Mouse (Mus musculus): ENCODE results near the gene Sf1. TPM values are rescaled to one million over a fixed set of nuclear protein-coding genes. Genes with fewer than 3 reads are reported as not detected.

Sf1 gene
- polyA plus RNA-seq, 1 experiment: 220 TPM

- peak; percentile 95 for DNase-seq (ENCODE audit: low read depth)
These were observed 52.8 kb downstream of the Sf1 start for GRCm38 (mm10) chr19:6416124-6416770.

DNA sequence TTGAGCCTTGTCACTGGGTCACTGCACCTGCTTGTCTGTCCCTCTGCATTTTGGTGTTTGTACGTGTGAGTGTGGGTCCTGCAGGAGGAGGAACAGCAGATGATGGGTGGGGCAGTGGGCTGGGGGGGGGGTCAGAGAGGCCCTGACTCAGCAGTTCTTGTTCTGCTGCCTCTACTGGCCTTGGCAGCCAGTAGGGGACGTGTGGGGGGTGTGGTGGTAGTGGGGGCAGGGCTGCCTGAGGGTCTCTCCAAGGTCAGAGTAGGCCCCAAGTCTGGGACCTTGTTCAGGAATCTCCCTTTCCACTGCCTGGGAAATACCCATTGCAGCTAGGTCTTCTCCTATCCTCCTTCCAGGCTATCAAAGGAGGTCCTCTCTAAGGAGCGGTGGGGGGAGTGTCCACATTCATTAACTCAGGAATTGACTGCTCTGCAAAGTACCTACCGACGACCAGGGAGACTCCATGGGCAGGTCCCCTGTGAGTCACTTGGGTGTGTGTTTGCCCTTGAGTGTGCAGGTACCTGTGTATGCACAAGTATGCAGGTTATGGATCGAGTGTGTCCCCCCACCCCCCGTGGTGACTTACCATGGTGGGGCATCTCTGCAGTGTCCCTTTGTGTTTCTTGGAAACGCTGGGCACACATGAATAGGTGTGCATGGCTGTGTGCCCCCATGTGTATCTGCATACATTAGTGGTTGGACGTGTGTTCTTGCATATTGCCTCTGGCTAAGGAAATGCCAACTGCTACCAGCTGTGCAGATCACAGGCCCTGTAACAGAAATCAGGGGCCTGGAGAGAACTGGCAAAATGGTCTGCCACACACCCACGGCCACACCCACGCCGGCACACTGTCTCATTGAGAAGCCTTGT, 53.6 kb downstream of the Sf1 start:
- no peak for DNase-seq (ENCODE audit: low read depth)
- TF ChIP-seq CTCF (IDR thresholded peaks at IDR 0.05; ENCODE audit: borderline replicate concordance, extremely low read depth, insufficient read depth, insufficient read length): no peak
- TF ChIP-seq POLR2A (IDR thresholded peaks at IDR 0.05; ENCODE audit: borderline replicate concordance, extremely low read depth, insufficient read depth, insufficient read length, poor library complexity, severe bottlenecking): no peak

More at GRCm38 (mm10) chr19:6416124-6416770, 52.8 kb downstream of the Sf1 start:
- no peak for TF ChIP-seq POLR2A (IDR thresholded peaks at IDR 0.05; ENCODE audit: borderline replicate concordance, extremely low read depth, insufficient read depth, insufficient read length, poor library complexity, severe bottlenecking)
- TF ChIP-seq CTCF (IDR thresholded peaks at IDR 0.05; ENCODE audit: borderline replicate concordance, extremely low read depth, insufficient read depth, insufficient read length): no peak

DNA sequence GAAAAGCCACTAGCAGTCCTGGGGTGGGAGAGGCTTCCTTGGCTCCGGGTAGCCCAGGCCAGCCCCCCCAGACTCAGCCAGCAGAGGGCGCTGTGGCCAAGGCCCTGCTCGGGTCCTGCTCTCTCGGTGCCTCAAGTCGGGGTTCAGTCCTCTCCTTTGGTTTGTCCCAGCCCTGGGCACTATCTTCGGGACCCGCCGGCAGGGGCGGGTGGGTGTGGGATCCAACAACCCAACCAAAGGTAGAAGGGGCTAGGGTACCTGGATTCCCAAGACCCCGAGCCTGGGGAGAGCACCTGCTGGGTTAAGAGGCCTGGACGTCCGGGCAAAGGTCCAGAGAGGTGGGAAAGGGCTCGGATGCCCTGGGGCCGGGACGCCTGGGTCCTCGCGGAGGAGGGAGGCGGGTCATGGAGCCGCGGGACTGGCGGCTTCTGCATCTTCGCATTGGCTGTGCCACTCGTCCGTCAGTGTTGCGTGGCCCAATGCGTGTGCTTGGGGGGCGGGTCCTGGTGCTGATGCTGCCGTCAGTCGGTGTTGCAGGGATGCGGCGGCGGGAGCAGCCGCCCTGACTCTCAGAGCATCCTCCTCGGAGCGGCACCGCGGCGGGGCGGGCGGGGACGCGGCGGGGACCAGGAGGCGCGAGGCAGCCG, 54.9 kb downstream of the Sf1 start, which contains the start of gene Nrxn2:
Nrxn2 (plus strand) TSS at position 499 of the 647 bp plus-strand sequence.
- TF ChIP-seq CTCF (IDR thresholded peaks at IDR 0.05; ENCODE audit: borderline replicate concordance, extremely low read depth, insufficient read depth, insufficient read length) (peak; percentile 94), POLR2A (IDR thresholded peaks at IDR 0.05; ENCODE audit: borderline replicate concordance, extremely low read depth, insufficient read depth, insufficient read length, poor library complexity, severe bottlenecking) (peak; percentile 95)
- DNase-seq (ENCODE audit: low read depth): peak; percentile 99

GRCm38 (mm10) chr19:6418984-6419692, 55.6 kb downstream of the Sf1 start:
- TF ChIP-seq CTCF (IDR thresholded peaks at IDR 0.05; ENCODE audit: borderline replicate concordance, extremely low read depth, insufficient read depth, insufficient read length) (no peak), POLR2A (IDR thresholded peaks at IDR 0.05; ENCODE audit: borderline replicate concordance, extremely low read depth, insufficient read depth, insufficient read length, poor library complexity, severe bottlenecking) (no peak)
- peak; percentile 44 for DNase-seq (ENCODE audit: low read depth)

GRCm38 (mm10) chr19:6419805-6420310, 56.4 kb downstream of the Sf1 start:
- TF ChIP-seq CTCF (IDR thresholded peaks at IDR 0.05; ENCODE audit: borderline replicate concordance, extremely low read depth, insufficient read depth, insufficient read length): no peak
- no peak for TF ChIP-seq POLR2A (IDR thresholded peaks at IDR 0.05; ENCODE audit: borderline replicate concordance, extremely low read depth, insufficient read depth, insufficient read length, poor library complexity, severe bottlenecking)
- DNase-seq (ENCODE audit: low read depth): no peak

DNA sequence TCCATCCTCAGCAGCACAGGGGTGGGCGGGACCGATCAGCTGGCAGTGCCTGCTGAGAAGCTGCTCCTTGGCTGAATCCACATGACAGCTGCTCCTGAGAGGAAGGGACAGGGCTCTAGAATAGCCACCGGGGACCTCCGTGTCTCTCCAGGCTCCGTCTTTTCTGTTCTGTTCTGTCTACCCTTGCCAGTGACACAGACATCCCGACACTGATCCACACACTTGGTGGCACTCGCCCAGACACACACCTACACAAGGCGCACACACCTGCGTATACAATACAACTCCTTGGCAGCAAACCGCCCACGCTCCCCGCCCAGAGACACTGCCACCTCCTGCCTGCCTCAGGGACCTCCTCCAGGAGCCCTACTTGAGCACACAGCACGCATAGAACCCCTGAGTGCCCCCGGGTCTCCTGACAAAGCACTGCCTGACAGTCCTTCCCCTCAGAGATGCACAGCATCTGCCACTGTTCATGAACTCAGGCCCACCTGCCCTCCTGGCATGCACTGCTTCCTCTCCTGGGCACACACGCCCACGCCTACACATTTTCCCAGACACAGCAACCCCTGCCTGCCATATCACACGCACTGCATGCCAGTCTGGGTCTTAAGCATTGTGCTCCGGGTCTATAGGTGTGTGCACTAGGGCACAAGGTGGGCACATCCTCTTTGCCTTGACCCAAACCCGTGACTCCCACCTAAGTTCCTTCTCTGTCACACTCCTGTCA, 57.2 kb downstream of the Sf1 start:
- no peak for DNase-seq (ENCODE audit: low read depth)
- TF ChIP-seq CTCF (IDR thresholded peaks at IDR 0.05; ENCODE audit: borderline replicate concordance, extremely low read depth, insufficient read depth, insufficient read length) (no peak), POLR2A (IDR thresholded peaks at IDR 0.05; ENCODE audit: borderline replicate concordance, extremely low read depth, insufficient read depth, insufficient read length, poor library complexity, severe bottlenecking) (no peak)

- DNase-seq (ENCODE audit: low read depth): no peak
- no peak for TF ChIP-seq CTCF (IDR thresholded peaks at IDR 0.05; ENCODE audit: borderline replicate concordance, extremely low read depth, insufficient read depth, insufficient read length)
- no peak for TF ChIP-seq POLR2A (IDR thresholded peaks at IDR 0.05; ENCODE audit: borderline replicate concordance, extremely low read depth, insufficient read depth, insufficient read length, poor library complexity, severe bottlenecking)
These were observed 57.7 kb downstream of the Sf1 start for GRCm38 (mm10) chr19:6421211-6421590.

DNA sequence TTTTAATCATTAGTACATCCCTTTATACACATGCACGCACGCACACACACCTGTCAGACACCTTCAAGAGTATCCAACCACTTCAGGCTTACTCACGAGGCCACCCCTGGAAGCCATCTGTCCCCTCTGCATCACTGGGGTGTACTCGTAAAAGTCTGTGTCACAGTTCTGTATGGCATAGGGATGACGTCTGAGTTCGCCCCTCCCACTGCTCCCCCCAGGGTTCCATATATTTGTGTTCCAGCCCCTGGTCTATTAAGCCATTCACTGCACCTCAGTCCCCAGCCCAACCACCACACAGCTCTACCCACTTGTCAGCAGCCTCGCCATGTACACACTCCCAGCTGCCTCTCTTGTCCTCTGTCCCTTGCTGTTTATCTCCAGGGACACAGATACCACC, 58.5 kb downstream of the Sf1 start:
- TF ChIP-seq CTCF (IDR thresholded peaks at IDR 0.05; ENCODE audit: borderline replicate concordance, extremely low read depth, insufficient read depth, insufficient read length) (no peak), POLR2A (IDR thresholded peaks at IDR 0.05; ENCODE audit: borderline replicate concordance, extremely low read depth, insufficient read depth, insufficient read length, poor library complexity, severe bottlenecking) (no peak)
- DNase-seq (ENCODE audit: low read depth): no peak

- DNase-seq (ENCODE audit: low read depth): no peak
- no peak for TF ChIP-seq POLR2A (IDR thresholded peaks at IDR 0.05; ENCODE audit: borderline replicate concordance, extremely low read depth, insufficient read depth, insufficient read length, poor library complexity, severe bottlenecking)
- TF ChIP-seq CTCF (IDR thresholded peaks at IDR 0.05; ENCODE audit: borderline replicate concordance, extremely low read depth, insufficient read depth, insufficient read length): no peak
These were observed 59.8 kb downstream of the Sf1 start for GRCm38 (mm10) chr19:6423241-6423640.
